Mouse (Mus musculus) heart, adult 2 months (tissue): Measurements from ENCODE around the gene Wrnip1.

Experiments used
- EP300 ChIP-seq: fragments of 200-500 bp; IDR thresholded peaks from 2 replicates; pipeline ENCODE4 v1.6.1; 2011; ENCODE audit warnings: low read depth, low read length, control low read depth; ENCODE audit not compliant: insufficient read depth
- POLR2A ChIP-seq: fragments of 200-500 bp; IDR thresholded peaks from 2 replicates; pipeline ENCODE4 v1.6.1; 2011; ENCODE audit warnings: mild to moderate bottlenecking, low read depth, low read length, control low read depth; ENCODE audit not compliant: insufficient read depth

GRCm38 (mm10) chr13:32846221-32846620, 44.4 kb downstream of the Wrnip1 start:
- TF ChIP-seq EP300, result no peak
- no peak for TF ChIP-seq POLR2A
